ENCODE assay signal across 1 mouse cellular context in the genomic region with DNA sequence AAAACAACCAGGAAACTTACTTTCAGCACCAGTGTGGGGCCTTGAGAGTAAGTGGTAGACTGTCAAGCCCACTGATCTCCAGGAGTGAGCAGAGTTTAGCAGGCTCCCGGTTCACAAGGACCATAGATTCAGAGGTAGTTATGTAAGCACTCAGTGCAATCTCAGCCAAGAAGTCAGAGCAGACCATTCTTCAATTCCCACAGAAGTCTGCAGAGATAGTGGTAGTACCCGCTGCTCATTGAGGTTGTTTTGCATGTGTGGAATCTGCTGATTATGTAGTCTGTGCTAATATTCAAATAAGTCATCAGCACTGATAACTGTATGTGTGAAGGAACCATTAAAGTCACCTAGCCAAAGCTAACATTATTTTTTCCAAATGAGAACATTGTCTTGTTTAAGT.
A peak's percentile ranks its signal among the peaks of the same experiment; 100 is the strongest.
TF ChIP-seq lines count a peak whose summit lies in the region.

No protein-coding gene starts in this region.

TF ChIP-seq in MEL, 35 proteins besides CTCF, POLR2A, EP300 and RAD21 (continued from another document):
- TF ChIP-seq RCOR1 (IDR thresholded peaks at IDR 0.05; ENCODE audit: low read depth, low read length), result peak; percentile 98
- no peak for TF ChIP-seq ZC3H11A (IDR thresholded peaks at IDR 0.05; ENCODE audit: low read depth, low read length)
- TF ChIP-seq GATA1 (IDR thresholded peaks at IDR 0.05; ENCODE audit: low read depth, low read length), result peak; percentile 62
